Mouse (Mus musculus): ENCODE results near the gene Psma4. TPM values are rescaled to one million over a fixed set of nuclear protein-coding genes. Genes with fewer than 3 reads are reported as not detected.
"Not testable (repeated sequence)": the region's sequence is repeated elsewhere in the genome, so short reads cannot be mapped to it uniquely, and the experiment has no call there.

Psma4 gene
- total RNA-seq (2017), result 327 and 385 TPM in 2 replicates

- peak; percentile 98 to 99 for ATAC-seq (replicated peaks in 1 of 2; ENCODE audit: insufficient read depth in 1 of 2, low FRiP score in 2 of 2, low TSS enrichment in 1 of 2, low read depth in 1 of 2, poor library complexity in 2 of 2, severe bottlenecking in 2 of 2)
These were observed at the start of gene Psma4, which contains the start of gene AY074887 for GRCm38 (mm10) chr9:54950575-54951321. Psma4 (plus strand) TSS chr9:54950790. AY074887 (minus strand) TSS chr9:54950998.

- ATAC-seq (replicated peaks in 1 of 2; ENCODE audit: insufficient read depth in 1 of 2, low FRiP score in 2 of 2, low TSS enrichment in 1 of 2, low read depth in 1 of 2, poor library complexity in 2 of 2, severe bottlenecking in 2 of 2), result no peak
These were observed 41.1 kb upstream of the Psma4 start for GRCm38 (mm10) chr9:54909446-54909845.

- ATAC-seq (replicated peaks in 1 of 2; ENCODE audit: insufficient read depth in 1 of 2, low FRiP score in 2 of 2, low TSS enrichment in 1 of 2, low read depth in 1 of 2, poor library complexity in 2 of 2, severe bottlenecking in 2 of 2), result no peak
These were observed 35.0 kb upstream of the Psma4 start for GRCm38 (mm10) chr9:54915576-54915975.

DNA sequence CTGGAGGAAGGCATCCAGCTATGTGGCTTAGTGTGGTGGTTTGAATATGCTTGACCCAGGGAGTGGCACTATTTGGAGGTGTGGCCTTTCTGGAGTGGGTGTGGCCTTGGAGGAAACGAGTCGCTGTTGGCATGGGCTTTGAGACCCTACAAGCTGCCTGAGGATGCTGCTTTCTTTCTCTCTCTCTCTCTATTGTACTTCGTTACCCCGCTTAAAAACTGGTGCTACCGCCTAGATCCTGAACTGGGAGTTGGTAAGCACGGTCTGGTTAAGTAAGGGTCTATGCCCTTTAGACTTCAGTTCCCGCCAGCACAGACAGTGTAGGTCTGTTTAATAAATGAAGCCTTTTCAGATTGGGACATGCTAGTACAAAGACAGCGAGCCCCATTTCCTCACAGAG lies 34.2 kb upstream of the Psma4 start:
- ATAC-seq (replicated peaks in 1 of 2; ENCODE audit: insufficient read depth in 1 of 2, low FRiP score in 2 of 2, low TSS enrichment in 1 of 2, low read depth in 1 of 2, poor library complexity in 2 of 2, severe bottlenecking in 2 of 2), result no peak

DNA sequence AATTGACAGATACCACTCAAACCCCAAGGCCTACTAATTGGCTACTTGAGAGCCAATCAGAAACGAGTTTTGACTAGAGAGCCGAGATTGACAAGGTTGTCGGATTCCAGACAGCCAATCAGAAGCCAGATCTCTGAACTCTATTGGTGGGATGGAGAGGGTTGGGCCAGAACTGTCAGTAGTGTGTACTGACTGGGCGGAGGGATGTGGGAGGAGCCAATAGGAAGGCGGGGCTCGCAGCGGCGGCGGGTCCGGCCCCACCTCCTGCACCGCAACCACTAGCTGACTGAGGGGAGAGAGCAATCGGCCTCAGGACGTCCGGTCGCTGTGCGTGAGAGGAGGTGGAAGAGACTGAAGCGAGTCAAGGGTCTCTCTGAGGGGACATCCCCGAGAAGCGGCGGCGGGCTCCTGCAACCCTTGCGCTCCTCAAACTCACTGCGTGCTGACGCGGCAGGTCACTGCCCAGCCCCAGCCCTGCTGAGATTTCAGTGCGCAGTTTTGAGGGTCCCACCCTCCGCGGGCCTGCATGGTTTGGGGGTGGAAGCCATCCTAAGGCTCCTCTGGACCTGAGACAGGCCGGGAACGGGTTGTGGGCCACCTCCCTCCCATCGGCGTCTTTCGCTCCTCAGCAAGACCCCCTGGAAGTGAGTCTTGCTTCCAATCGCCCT lies 33.4 kb upstream of the Psma4 start, which contains the start of gene Hykk:
Gene Hykk (plus strand): TSS at position 274 of the 668 bp plus-strand sequence.
- ATAC-seq (replicated peaks in 1 of 2; ENCODE audit: insufficient read depth in 1 of 2, low FRiP score in 2 of 2, low TSS enrichment in 1 of 2, low read depth in 1 of 2, poor library complexity in 2 of 2, severe bottlenecking in 2 of 2), result peak; percentile 94 to 97

DNA sequence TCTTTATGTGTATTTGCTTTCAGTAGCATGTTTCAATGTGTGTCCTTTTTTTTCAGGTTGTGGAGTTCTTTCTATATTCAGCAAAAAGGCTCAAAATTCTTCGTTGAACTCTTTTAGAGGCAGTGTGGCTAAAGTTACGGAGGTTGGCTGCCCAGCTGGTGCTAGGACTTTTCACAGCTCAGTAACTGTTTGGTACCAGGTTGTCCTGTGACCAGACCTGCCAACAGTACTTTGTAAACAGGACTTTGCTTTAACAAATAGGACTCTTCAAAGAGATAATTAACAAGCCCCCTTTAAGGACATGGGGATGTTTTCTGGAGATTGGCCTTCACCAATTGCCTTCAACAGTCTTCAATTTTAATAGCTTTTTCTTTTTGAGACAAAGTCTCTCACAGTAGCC lies 32.4 kb upstream of the Psma4 start:
- no peak for ATAC-seq (replicated peaks in 1 of 2; ENCODE audit: insufficient read depth in 1 of 2, low FRiP score in 2 of 2, low TSS enrichment in 1 of 2, low read depth in 1 of 2, poor library complexity in 2 of 2, severe bottlenecking in 2 of 2)

GRCm38 (mm10) chr9:54918781-54919180 lies 31.8 kb upstream of the Psma4 start:
- ATAC-seq (replicated peaks in 1 of 2; ENCODE audit: insufficient read depth in 1 of 2, low FRiP score in 2 of 2, low TSS enrichment in 1 of 2, low read depth in 1 of 2, poor library complexity in 2 of 2, severe bottlenecking in 2 of 2), result no peak

DNA sequence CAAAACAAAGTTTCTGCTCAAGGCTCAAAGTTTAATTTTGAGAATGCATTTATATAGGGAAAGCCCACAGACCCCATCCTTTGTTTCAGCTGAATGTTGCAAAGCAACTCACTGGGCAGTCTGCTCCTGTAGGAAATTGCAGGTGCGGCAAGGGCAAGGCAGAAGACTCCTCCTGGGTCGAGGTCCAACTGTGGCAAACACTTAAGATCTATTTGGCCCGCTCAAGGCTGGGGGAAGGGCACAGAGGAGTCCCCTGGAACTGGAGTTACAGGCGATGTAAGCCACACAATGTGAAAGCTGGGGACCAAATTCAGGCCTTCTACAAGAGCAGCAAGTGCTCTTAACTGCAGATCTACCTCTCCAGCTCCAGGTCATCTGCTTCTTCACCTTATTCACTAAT lies 30.6 kb upstream of the Psma4 start:
- no peak for ATAC-seq (replicated peaks in 1 of 2; ENCODE audit: insufficient read depth in 1 of 2, low FRiP score in 2 of 2, low TSS enrichment in 1 of 2, low read depth in 1 of 2, poor library complexity in 2 of 2, severe bottlenecking in 2 of 2)

- ATAC-seq (replicated peaks in 1 of 2; ENCODE audit: insufficient read depth in 1 of 2, low FRiP score in 2 of 2, low TSS enrichment in 1 of 2, low read depth in 1 of 2, poor library complexity in 2 of 2, severe bottlenecking in 2 of 2), result no peak
These were observed 19.8 kb upstream of the Psma4 start for GRCm38 (mm10) chr9:54930741-54931140.

DNA sequence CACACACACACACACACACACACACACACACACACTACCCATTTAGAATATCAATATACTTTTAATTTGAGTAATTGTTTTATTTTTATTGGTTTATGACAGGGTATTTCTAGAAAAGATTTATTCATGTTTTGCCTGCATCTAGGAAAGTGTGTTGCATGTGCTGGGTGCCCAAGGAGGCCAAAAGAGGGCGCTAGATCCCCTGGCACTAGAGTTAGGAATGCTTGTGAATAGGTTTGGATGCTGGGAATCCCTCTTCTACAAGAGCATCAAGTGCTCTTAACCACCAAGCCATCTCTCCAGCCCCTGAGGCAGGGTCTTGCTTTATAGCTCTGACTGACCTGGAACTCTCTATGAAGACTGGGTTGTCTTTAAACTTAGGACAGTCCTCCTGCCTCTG lies 18.8 kb upstream of the Psma4 start:
- no peak for ATAC-seq (replicated peaks in 1 of 2; ENCODE audit: insufficient read depth in 1 of 2, low FRiP score in 2 of 2, low TSS enrichment in 1 of 2, low read depth in 1 of 2, poor library complexity in 2 of 2, severe bottlenecking in 2 of 2)

- ATAC-seq (replicated peaks in 1 of 2; ENCODE audit: insufficient read depth in 1 of 2, low FRiP score in 2 of 2, low TSS enrichment in 1 of 2, low read depth in 1 of 2, poor library complexity in 2 of 2, severe bottlenecking in 2 of 2), result no peak
These were observed 18.2 kb upstream of the Psma4 start for GRCm38 (mm10) chr9:54932379-54932778.

- no peak for ATAC-seq (replicated peaks in 1 of 2; ENCODE audit: insufficient read depth in 1 of 2, low FRiP score in 2 of 2, low TSS enrichment in 1 of 2, low read depth in 1 of 2, poor library complexity in 2 of 2, severe bottlenecking in 2 of 2)
These were observed 8.5 kb upstream of the Psma4 start for GRCm38 (mm10) chr9:54942071-54942470.

DNA sequence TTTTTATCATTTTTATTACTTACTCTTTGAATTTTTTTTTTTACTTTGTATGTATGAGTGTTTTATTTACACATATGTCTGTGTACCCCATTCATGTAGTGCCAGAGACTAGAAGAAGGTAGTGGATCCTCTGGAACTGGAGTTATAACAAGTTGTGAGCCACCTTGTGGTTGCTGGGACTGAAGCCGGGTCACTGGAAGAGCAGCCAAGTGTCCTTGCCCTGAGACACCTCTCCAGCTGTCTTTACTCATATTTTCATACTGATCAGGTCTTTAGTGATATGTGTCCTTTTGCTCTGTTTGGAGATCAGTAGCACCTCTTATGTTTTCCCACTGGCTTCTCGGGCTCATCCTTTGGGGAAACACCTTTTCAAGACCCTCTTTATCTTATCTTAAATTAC lies 6.1 kb upstream of the Psma4 start:
- ATAC-seq (replicated peaks in 1 of 2; ENCODE audit: insufficient read depth in 1 of 2, low FRiP score in 2 of 2, low TSS enrichment in 1 of 2, low read depth in 1 of 2, poor library complexity in 2 of 2, severe bottlenecking in 2 of 2), result no peak

GRCm38 (mm10) chr9:54946256-54946655 lies 4.3 kb upstream of the Psma4 start:
- no peak for ATAC-seq (replicated peaks in 1 of 2; ENCODE audit: insufficient read depth in 1 of 2, low FRiP score in 2 of 2, low TSS enrichment in 1 of 2, low read depth in 1 of 2, poor library complexity in 2 of 2, severe bottlenecking in 2 of 2)

- ATAC-seq (replicated peaks in 1 of 2; ENCODE audit: insufficient read depth in 1 of 2, low FRiP score in 2 of 2, low TSS enrichment in 1 of 2, low read depth in 1 of 2, poor library complexity in 2 of 2, severe bottlenecking in 2 of 2), result no peak
These were observed 1.1 kb upstream of the Psma4 start for GRCm38 (mm10) chr9:54949465-54949864.

DNA sequence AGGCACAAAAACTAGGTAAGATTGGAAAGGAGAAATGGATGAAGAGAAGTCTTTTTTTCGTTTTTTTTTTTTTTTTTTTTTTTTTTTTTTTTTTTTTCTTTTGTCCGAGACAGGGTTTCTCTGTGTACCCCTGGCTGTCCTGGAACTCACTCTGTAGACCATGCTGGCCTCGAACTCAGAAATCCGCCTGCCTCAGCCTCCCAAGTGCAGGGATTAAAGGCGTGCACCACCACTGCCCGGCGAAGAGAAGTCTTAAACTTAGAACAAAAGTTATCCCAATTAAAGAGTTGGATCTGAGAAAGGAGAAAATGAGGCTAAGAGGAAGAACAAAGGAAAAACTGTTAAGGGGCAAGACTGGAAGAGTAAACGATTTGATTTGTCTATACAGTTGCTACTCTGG lies 428 bp upstream of the Psma4 start:
- ATAC-seq (replicated peaks in 1 of 2; ENCODE audit: insufficient read depth in 1 of 2, low FRiP score in 2 of 2, low TSS enrichment in 1 of 2, low read depth in 1 of 2, poor library complexity in 2 of 2, severe bottlenecking in 2 of 2), result not testable (repeated sequence)

DNA sequence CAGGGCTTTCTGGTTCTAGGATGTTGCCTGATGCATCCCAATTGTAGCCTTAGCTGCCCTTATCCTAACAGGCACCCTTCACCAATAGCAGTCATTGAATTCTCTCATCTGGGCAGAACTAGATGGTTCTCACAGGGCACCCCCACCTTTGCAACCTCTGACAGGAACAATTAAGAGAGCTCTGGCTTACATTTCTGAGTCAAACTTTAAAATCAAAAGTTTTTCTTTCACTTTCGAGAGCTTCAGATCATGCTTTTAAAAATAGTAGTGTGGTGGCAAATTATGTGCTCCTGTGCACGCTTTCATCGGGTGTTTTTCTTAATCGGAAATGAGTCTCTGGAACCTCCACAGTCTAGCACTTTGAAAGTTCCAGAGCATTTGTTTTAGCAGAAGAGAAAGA lies 10.5 kb downstream of the Psma4 start:
- ATAC-seq (replicated peaks in 1 of 2; ENCODE audit: insufficient read depth in 1 of 2, low FRiP score in 2 of 2, low TSS enrichment in 1 of 2, low read depth in 1 of 2, poor library complexity in 2 of 2, severe bottlenecking in 2 of 2), result no peak

DNA sequence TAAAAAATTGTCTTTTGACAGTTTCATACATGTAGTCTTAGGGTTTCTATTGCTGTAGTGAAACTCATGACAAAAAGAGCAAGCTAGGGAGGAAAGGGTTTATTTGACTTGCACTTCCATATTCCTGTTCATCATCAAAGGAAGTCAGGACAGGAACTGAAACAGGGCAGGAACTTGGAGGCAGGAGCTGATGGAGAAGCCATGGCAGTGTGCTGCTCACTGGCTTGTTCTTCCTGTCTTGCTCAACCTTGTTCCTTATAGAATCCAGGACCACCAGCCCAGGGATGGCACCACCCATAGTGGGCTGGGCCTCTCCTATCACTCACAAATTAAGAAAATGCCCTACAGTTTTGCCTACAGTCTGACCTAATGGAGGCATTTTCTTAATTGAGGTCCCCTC lies 13.1 kb downstream of the Psma4 start:
- no peak for ATAC-seq (replicated peaks in 1 of 2; ENCODE audit: insufficient read depth in 1 of 2, low FRiP score in 2 of 2, low TSS enrichment in 1 of 2, low read depth in 1 of 2, poor library complexity in 2 of 2, severe bottlenecking in 2 of 2)
